Mouse (Mus musculus) bone marrow, adult 2 months (tissue): ENCODE data around the gene Slc5a5.

Source experiments
- CTCF ChIP-seq: fragments of 200-500 bp; IDR thresholded peaks from 2 replicates; pipeline ENCODE4 v1.5.1; 2011; ENCODE audit warnings: low read length, control low read depth; ENCODE audit not compliant: control insufficient read depth, insufficient read depth
- POLR2A ChIP-seq: fragments of 200-500 bp; IDR thresholded peaks from 2 replicates; pipeline ENCODE4 v1.6.1; 2011; ENCODE audit warnings: low read depth, mild to moderate bottlenecking, control low read depth, low read length, borderline replicate concordance; ENCODE audit not compliant: control insufficient read depth

- TF ChIP-seq CTCF (no peak), POLR2A (no peak)
Measured at GRCm38 (mm10) chr8:70879500-70879899, 13.1 kb downstream of the Slc5a5 start.
